Mouse (Mus musculus) myocyte (in vitro differentiated cells): ENCODE results near the gene Chst4.

Source experiments
- CEBPB ChIP-seq: IDR thresholded peaks from 2 replicates; pipeline ENCODE4 v1.6.1; 2011; ENCODE audit warnings: mild to moderate bottlenecking, moderate library complexity; ENCODE audit not compliant: poor library complexity, insufficient read depth, severe bottlenecking
- E2F4 ChIP-seq: IDR thresholded peaks from one replicate; pipeline ENCODE4 v1.6.1; 2011; ENCODE audit warnings: mild to moderate bottlenecking, control low read depth, moderate library complexity; ENCODE audit not compliant: insufficient read depth
- POLR2A ChIP-seq: IDR thresholded peaks from one replicate; pipeline ENCODE4 v1.6.1; 2011; ENCODE audit warnings: low read depth, mild to moderate bottlenecking, control low read depth, moderate library complexity; ENCODE audit not compliant: insufficient read length
- TCF12 ChIP-seq: IDR thresholded peaks from one replicate; pipeline ENCODE4 v1.6.1; 2011; ENCODE audit warnings: mild to moderate bottlenecking, control low read depth; ENCODE audit not compliant: poor library complexity, insufficient read depth, severe bottlenecking
- USF1 ChIP-seq: IDR thresholded peaks from one replicate; pipeline ENCODE4 v1.6.1; 2011; ENCODE audit warnings: low read depth, mild to moderate bottlenecking, control low read depth, moderate library complexity

DNA sequence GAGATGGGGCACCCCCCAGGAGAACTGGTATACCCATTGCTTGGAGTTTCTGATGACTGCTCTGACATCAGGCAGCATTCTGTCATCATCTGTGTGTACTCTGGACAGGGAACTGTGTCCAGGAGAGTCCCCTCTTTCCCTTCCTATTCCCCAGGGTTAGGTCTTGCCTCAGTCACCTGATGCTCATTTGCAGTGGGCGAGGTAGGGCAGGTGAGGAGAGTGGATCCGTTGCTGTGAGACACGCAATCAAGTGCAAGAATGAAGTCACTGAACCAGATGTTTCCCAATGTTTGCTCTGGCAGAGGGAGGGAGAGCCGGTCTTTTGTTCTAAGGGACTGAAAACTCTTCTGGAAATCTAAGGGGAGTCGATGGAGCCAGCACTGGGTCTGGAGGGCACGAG, 60.2 kb downstream of the Chst4 start:
- TF ChIP-seq POLR2A (no peak), CEBPB (no peak), USF1 (no peak), TCF12 (no peak), E2F4 (no peak)
